Mouse (Mus musculus): ENCODE data around the gene Efcab10. TPM values are rescaled to one million over a fixed set of nuclear protein-coding genes. Genes with fewer than 3 reads are reported as not detected.

Efcab10 gene
- polyA plus RNA-seq, 1 experiment from 2014 or later: not detected

DNA sequence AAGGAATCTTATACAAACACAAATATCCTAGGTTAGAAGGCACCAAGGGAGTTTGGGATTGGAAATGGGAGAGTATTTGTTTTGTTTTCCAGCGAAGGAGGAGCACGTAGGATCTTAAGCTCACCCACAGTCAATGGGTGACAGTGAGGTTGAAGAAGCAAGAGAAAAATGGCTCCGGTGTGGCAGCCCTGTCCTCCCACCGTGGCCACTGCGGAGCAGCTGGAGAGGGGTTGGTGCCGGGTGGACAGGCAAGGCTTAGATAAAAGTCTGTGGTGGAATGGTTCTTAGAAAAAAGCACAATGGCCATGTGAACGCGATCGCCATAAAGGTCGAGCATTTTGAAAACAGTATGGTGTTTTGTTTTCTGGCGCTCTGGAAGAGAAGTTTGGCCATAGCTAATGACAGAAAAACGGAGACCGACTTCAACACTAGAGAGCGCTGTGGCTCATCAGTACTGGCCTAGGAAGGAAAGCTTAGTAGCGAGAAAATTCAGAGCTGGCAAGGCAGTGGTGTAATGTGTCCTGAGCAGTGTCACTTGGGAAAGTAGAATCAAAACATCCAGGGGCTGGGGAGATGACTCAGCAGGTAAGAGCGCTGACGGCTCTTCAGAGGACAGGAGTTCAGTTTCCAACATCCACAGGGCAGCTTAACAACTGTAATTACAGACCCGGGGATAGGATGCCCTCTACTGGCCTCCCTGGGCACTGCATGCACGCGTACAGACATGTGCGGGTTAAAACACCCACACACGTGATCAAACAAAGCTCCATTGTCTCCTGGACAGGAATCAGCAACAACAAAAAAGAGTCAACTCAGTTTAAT, 14.8 kb upstream of the Efcab10 start:
- H3K4me3 ChIP-seq: peak overlapping the region; percentile 45
- ATAC-seq: peak; percentile 84
- H3K27me3 ChIP-seq (replicated peaks): no peaks in the 10 kb centered on the region
- peak overlapping the region; percentile 43; the same call in 1 of the 2 replicates for H3K9ac ChIP-seq
- no peak overlapping the region for H3K27ac ChIP-seq
- whole genome bisulfite sequencing (ENCODE audit: insufficient replicate concordance): 15% methylated on average over 22 of the region's 22 CpGs
- no peaks in the 10 kb centered on the region for H3K4me1 ChIP-seq
- no peaks in the 10 kb centered on the region for H3K9me3 ChIP-seq (replicated peaks)
- 0 out of 2 replicates have a peak, but pooled peaks cover 3% of the 10 kb centered on the region for H3K36me3 ChIP-seq
- peak overlapping the region; percentile 65 for H3K4me2 ChIP-seq

DNA sequence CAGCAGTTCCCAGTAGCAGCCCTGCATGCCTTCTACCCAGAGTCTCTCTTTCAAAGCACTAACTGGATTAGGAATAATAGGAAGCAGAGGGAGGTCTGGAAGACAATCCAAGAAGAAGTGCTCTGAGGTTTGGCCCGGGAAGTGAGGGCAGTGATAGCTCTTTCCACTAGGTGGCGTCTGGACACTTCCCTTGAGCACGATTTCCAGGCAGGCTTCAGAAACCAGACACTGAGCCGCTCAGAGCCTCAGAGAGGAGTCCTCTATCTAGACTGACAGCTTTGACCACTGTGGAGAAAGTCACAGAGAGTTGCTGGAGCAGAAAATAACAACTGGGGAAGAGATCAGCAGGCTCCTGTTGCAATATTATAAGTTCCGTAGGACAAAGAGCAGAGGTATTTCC, 5.8 kb upstream of the Efcab10 start:
- H3K9me3 ChIP-seq (replicated peaks): no peaks in the 10 kb centered on the region
- no peak for ATAC-seq
- H3K4me1 ChIP-seq: no peaks in the 10 kb centered on the region
- no peak overlapping the region for H3K4me3 ChIP-seq
- no peaks in the 10 kb centered on the region for H3K36me3 ChIP-seq
- H3K4me2 ChIP-seq: no peak overlapping the region
- H3K27me3 ChIP-seq (replicated peaks): peaks cover 9% of the 10 kb centered on the region
- 13% methylated on average over 5 of the region's 5 CpGs for WGBS (ENCODE audit: insufficient replicate concordance)
- no peak overlapping the region for H3K27ac ChIP-seq
- H3K9ac ChIP-seq: no peak overlapping the region

DNA sequence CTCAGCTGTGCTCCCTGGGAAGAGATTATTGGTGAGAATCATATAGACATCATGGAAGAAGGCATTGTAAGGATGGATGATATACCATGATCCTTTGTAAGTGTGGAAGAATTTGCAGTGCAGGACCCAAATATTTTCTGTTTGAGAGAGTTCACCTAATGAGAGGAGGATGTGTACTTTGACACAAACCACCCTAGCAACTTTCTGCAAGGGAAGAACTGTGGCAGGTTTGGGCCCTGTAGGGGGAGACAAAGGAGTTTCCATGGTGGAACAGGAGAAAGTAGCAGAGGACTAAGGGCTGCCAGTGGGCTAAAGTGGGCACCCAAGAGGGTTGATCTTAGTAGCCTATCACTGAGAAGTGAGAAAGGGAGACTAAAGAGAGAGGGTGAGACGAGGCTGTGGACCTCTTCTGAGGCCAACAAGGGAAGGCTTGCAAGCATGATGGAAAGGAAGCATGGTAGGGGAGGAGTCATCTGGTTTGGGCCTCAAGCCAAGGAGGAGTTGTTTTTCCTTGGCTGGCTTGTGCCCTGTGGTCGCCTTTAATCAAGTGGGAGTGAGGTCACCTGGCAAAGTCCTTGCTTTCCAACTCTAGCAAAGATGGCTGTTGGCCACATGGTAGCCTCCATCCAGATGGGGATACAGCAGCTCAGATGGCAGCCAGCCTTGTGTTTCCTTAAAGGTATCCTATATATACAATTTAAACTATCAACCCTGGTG, 3.7 kb upstream of the Efcab10 start:
- 31% methylated on average over 2 of the region's 2 CpGs for WGBS (ENCODE audit: insufficient replicate concordance)
- no peak overlapping the region for H3K9ac ChIP-seq
- ATAC-seq: no peak

DNA sequence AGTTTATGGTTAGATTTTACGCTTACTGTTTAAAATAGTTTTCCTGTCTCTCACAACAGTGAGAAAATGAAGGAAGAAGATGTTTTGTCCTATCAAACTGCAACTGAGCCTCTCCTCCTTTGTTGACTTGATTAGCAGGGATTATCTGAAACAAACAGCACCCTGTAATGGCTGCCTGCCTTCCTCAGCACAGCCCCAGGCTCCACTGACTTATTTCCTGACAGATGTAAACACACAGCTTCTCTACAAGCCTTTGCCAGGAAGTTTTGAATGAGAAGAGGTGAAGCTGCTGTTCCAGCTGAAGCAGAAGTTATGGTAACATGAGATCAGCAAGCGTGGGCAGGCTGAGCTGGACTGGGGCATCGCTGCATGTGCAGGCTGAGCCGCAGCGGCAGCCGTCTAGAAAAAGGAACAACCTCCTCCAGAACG, 8.6 kb downstream of the Efcab10 start:
- Histone ChIP-seq H3K4me2 (peak overlapping the region; percentile 48), H3K4me1 (peaks cover 19% of the 10 kb centered on the region), H3K27ac (0 out of 2 replicates have a peak overlapping the region, but pooled peaks have one; percentile 36), H3K36me3 (no peaks in the 10 kb centered on the region), H3K4me3 (peak overlapping the region; percentile 17; the same call in 1 of the 2 replicates), H3K27me3 (replicated peaks) (no peaks in the 10 kb centered on the region), H3K9me3 (replicated peaks) (no peaks in the 10 kb centered on the region), H3K9ac (0 out of 2 replicates have a peak overlapping the region, but pooled peaks have one; percentile 35)
- WGBS (ENCODE audit: insufficient replicate concordance): 14% methylated on average over 7 of the region's 7 CpGs
- ATAC-seq: peak; percentile 47

More for the DNA sequence above, 3.7 kb upstream of the Efcab10 start:
- peaks cover 16% of the 10 kb centered on the region for H3K27me3 ChIP-seq (replicated peaks)
- peaks cover 7% of the 10 kb centered on the region for H3K4me1 ChIP-seq
- no peak overlapping the region for H3K27ac ChIP-seq
- no peaks in the 10 kb centered on the region for H3K9me3 ChIP-seq (replicated peaks)
- no peaks in the 10 kb centered on the region for H3K36me3 ChIP-seq
- H3K4me2 ChIP-seq: no peak overlapping the region
- no peak overlapping the region for H3K4me3 ChIP-seq

DNA sequence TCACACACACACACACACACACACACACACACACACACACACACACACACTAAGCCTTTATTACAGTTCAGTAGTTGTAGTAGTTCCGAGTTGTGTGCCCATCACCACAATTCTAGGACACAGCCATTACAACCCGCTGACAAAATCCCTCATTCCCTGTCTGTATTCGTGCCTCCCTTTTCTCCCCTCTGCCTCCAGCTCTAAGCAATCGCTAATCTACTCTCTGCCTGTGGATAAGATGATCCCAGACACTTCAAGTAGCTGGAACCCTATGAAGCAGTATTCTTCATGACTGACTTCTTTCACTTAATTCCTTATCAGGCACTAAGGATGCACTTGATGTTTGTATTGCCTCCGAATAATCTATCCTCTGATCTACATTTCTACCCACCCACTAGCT, 10.3 kb downstream of the Efcab10 start:
- H3K27ac ChIP-seq: no peak overlapping the region
- no peak overlapping the region for H3K4me2 ChIP-seq
- WGBS (ENCODE audit: insufficient replicate concordance): 53% methylated on average over 5 of the region's 5 CpGs
- no peak for ATAC-seq
- H3K9me3 ChIP-seq (replicated peaks): no peaks in the 10 kb centered on the region
- H3K4me1 ChIP-seq: peaks cover 19% of the 10 kb centered on the region
- H3K4me3 ChIP-seq: no peak overlapping the region
- no peaks in the 10 kb centered on the region for H3K27me3 ChIP-seq (replicated peaks)
- no peaks in the 10 kb centered on the region for H3K36me3 ChIP-seq
- H3K9ac ChIP-seq: no peak overlapping the region

DNA sequence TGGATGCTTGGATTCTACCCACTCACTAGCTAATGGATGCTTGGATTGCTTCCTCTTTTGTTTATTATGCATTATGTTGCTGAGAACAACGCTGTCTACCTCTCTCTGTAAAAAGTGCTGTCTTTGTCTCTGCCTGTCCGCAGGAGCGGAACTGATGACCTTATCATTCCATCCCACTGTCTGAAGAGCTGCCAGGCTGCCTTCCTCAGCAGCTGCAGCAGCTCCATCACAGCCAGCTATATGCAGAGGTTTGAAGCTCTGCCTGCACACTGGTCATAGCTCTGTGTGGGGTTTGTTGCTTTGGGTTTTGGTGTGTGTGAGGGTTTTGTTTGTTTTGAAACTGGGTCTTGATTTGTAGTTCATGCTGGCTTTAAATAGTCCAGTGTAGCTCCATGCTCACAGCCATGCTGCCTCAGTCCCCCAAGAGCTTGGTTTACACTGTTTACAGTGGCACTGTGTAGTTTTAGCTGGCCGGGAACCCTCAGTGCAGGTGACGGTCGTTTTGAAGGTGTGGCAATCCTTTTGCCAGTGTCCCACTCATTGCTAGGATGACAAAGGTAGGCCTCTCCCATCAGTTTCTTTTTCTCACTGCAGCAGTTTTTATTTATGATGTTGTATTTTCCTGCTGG, 10.9 kb downstream of the Efcab10 start:
- no peak for ATAC-seq
- no peak overlapping the region for H3K27ac ChIP-seq
- no peak overlapping the region for H3K4me3 ChIP-seq
- no peak overlapping the region for H3K9ac ChIP-seq
- no peaks in the 10 kb centered on the region for H3K36me3 ChIP-seq
- H3K9me3 ChIP-seq (replicated peaks): no peaks in the 10 kb centered on the region
- H3K27me3 ChIP-seq (replicated peaks): no peaks in the 10 kb centered on the region
- 34% methylated on average over 6 of the region's 6 CpGs for WGBS (ENCODE audit: insufficient replicate concordance)
- peaks cover 19% of the 10 kb centered on the region for H3K4me1 ChIP-seq
- no peak overlapping the region for H3K4me2 ChIP-seq

DNA sequence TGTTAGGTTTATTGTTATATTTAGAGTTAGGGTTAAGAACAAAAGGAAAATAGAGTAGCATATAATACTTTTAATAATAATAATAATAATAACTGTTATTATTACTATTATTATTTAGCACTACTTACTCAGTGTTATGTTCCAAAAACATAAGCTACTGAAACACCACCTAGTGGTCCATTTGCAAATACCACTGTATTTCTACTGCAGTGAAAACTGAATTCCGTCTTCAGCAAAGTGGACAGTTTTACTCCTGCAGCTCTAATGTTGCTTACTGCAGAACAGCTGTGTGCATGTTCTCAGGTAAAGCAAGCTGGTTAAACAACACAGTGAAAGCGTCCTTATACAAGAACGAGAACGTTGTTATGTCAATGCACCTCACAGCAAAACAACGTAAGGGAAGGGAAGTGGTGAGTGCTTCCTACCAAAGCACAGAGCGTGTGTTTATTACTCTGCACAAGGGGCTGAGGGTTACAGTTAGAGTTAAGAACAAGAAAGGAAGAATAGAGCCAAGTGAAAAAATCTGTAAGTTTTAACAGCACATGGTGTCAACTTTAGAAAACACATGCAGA, 17.0 kb downstream of the Efcab10 start:
- Histone ChIP-seq H3K4me1 (no peaks in the 10 kb centered on the region), H3K36me3 (no peaks in the 10 kb centered on the region), H3K9me3 (replicated peaks) (no peaks in the 10 kb centered on the region), H3K4me2 (no peak overlapping the region), H3K27me3 (replicated peaks) (0 out of 2 replicates have a peak, but pooled peaks cover 2% of the 10 kb centered on the region), H3K4me3 (no peak overlapping the region), H3K27ac (no peak overlapping the region), H3K9ac (no peak overlapping the region)
- no peak for ATAC-seq
- 25% methylated on average over 6 of the region's 6 CpGs for WGBS (ENCODE audit: insufficient replicate concordance)

DNA sequence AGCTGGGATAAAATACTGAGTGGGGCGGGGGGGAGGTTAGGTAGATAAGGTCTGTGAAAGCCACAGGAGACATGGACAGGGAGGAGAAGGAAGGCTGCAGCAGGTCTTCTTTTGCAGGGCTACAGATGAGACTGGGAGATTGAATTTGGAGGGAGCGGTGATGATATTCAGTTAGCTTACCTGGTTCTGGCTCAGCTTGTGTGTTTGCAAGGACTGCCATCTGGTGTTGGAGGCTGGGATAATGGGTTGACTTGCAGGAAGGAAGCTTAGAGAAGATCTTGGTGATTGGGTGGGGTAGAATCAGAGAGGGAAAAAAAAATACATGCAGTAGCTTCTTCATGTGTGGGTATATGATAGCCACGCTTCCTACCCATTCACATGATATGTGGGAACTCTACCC, 29.7 kb downstream of the Efcab10 start:
- Histone ChIP-seq H3K27me3 (replicated peaks) (peaks cover 5% of the 10 kb centered on the region; the same call in 1 of the 2 replicates), H3K4me1 (peaks cover 5% of the 10 kb centered on the region), H3K36me3 (no peaks in the 10 kb centered on the region), H3K9me3 (replicated peaks) (no peaks in the 10 kb centered on the region), H3K27ac (no peak overlapping the region), H3K4me3 (no peak overlapping the region), H3K9ac (no peak overlapping the region), H3K4me2 (no peak overlapping the region)
- WGBS (ENCODE audit: insufficient replicate concordance): 28% methylated on average over 3 of the region's 3 CpGs
- no peak for ATAC-seq

DNA sequence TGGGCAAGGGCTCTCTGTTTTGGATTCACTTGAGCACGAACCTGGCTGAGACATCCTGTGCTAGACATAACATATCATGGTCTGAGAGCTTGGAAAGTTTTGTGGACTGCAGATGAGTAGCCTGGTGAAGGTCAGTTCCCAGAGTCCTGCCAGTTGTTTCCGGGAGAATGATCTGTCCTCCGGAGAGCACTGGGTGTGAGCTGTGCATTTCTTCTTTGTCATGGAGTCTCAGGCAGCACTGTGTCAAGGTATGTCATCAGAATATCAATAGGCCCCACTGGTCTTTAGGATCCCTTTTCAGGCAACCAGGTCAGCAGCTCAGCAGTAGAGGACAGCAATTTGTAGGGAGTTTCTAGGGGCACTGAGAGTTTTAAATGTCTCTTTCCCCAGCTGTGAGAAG, 32.6 kb downstream of the Efcab10 start:
- WGBS (ENCODE audit: insufficient replicate concordance): 33% methylated on average over 3 of the region's 3 CpGs
- Histone ChIP-seq H3K27ac (no peak overlapping the region), H3K4me2 (no peak overlapping the region), H3K36me3 (no peaks in the 10 kb centered on the region), H3K9ac (no peak overlapping the region), H3K4me1 (peaks cover 14% of the 10 kb centered on the region), H3K27me3 (replicated peaks) (peaks cover 5% of the 10 kb centered on the region; the same call in 1 of the 2 replicates), H3K4me3 (no peak overlapping the region), H3K9me3 (replicated peaks) (no peaks in the 10 kb centered on the region)
- ATAC-seq: no peak

DNA sequence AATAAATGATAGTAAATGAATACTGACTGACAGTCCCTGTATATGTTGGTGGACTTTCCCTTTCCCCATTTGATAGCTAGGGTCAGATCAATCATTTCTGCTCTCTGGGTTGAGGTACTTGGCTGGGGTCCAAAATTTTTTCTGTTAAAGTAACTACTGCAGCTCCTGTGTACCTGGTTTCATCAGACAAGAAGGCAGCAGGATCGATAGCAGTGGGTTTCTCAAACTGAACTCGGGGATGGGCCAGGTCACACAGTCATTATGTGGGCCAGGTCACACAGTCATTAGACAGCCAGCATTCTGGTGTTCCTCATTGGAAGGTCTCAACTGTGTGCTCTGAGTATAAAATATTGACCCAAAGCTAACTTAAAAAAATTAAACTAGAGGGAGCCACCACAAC, 33.1 kb downstream of the Efcab10 start:
- Histone ChIP-seq H3K4me2 (no peak overlapping the region), H3K4me1 (peaks cover 16% of the 10 kb centered on the region), H3K4me3 (no peak overlapping the region), H3K36me3 (no peaks in the 10 kb centered on the region), H3K9me3 (replicated peaks) (no peaks in the 10 kb centered on the region), H3K27ac (no peak overlapping the region), H3K9ac (no peak overlapping the region), H3K27me3 (replicated peaks) (peaks cover 5% of the 10 kb centered on the region; the same call in 1 of the 2 replicates)
- no peak for ATAC-seq
- 50% methylated on average over 2 of the region's 2 CpGs for WGBS (ENCODE audit: insufficient replicate concordance)

DNA sequence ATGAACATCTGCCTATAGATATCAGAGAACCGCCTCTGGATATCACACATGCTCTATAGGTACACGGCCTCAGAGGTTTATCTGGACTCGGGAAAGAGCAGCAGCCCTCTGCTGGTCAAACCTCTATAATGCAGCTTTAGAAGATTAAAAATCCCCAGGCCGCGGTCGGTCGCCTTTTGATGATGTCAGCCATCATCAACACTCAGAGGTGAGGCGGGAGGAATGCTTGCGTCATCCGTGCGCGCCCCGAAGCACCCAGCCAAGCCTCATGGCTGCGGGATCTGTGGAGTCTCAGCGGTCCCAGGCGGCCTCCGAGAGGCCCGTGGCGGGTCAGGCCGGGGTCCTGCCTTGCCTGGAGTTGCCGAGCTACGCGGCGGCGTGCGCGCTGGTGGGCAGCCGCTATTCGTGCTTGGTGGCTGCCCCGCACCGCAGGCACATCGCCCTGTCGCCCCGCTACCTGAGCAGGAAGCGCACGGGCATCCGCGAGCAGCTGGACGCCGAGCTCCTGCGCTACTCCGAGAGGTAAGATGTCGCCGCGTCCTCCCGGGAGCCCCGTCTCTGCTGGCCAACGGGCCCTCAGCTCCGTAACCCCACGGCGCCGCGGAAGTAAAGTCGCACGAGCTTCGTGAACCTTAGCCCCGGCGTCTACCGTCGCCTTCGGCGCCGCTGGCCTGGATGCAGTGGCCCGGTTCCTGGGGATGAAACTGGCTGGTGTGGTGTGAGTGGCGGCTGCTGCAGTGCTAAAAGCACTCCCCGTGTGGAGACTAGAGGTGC, 34.9 kb downstream of the Efcab10 start, which contains the start of gene Twistnb:
Gene Twistnb (plus strand): TSS at position 249 of the 774 bp plus-strand sequence.
- WGBS (ENCODE audit: insufficient replicate concordance): under 1% methylated on average over 66 of the region's 66 CpGs
- H3K27ac ChIP-seq: peak within 1 kb of the TSS; percentile 75
- H3K9ac ChIP-seq: peak within 1 kb of the TSS; percentile 92
- no peaks in the 10 kb centered on the region for H3K27me3 ChIP-seq (replicated peaks)
- H3K4me1 ChIP-seq: peaks cover 19% of the 10 kb centered on the region
- H3K9me3 ChIP-seq (replicated peaks): no peaks in the 10 kb centered on the region
- H3K4me2 ChIP-seq: peak within 1 kb of the TSS; percentile 83
- peaks cover 9% of the 10 kb centered on the region for H3K36me3 ChIP-seq
- H3K4me3 ChIP-seq: peak within 1 kb of the TSS; percentile 89
- peak; percentile 94 for ATAC-seq

All from liver, embryonic 12.5 days (tissue).